Mouse (Mus musculus): Measurements from ENCODE around the gene Ak5. TPM values are rescaled to one million over a fixed set of nuclear protein-coding genes. Genes with fewer than 3 reads are reported as not detected.
A peak's percentile ranks its signal among the peaks of the same experiment; 100 is the strongest.
"Not testable (repeated sequence)": the region's sequence is repeated elsewhere in the genome, so short reads cannot be mapped to it uniquely, and the experiment has no call there.

Ak5 gene
- total and polyA plus RNA-seq, 3 experiments = 0.13 to 0.79 (median 0.23) TPM

DNA sequence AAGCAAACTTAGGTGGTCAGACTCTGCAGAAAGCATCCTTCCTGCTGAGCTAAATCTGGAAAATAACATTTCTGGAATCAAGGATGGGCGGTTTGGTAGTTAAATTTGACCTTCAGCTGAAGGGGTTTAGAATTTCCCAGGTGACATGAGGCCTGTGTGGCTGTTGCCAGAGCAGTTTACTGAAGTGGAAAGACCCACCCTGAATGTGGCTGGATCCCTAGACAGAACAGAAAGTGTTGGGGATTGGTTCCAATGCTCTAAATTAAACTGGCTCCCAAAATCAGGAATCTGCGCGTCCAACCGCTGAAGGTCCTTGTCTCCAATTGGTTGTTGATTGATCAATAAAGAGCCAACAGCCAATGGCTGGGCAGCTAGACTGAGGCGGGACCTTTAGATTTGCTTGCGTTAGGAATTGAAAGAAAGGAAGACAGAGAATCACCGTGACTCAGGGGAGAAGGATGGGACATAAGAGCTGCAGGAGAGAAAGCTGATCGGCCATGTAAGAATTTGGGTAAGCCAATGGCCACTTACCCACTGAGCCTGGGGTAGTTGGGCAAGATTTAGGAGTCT, 34.2 kb upstream of the Ak5 start:
- Histone ChIP-seq H3K79me2 (replicated peaks; ENCODE audit: control insufficient read depth, extremely low read depth, insufficient read depth, poor library complexity, severe bottlenecking) (no peaks in the 10 kb centered on the region), H3K4me3 (replicated peaks in 1 of 3; ENCODE audit: low read depth in 2 of 3, low read length in 2 of 3, poor library complexity in 1 of 3) (peak overlapping the region; percentile 24 to 64 (median 58)), H3K9ac (ENCODE audit: insufficient read depth, low read depth) (peak overlapping the region; percentile 8), H3K4me2 (ENCODE audit: insufficient read depth, low read depth, poor library complexity, severe bottlenecking) (peak overlapping the region; percentile 61), H3K36me3 (replicated peaks in 1 of 2; ENCODE audit: control insufficient read depth in 1 of 2, insufficient read depth in 1 of 2, low read length in 1 of 2) (no peaks in the 10 kb centered on the region), H3K4me1 (ENCODE audit: control insufficient read depth in 1 of 2, insufficient read depth in 2 of 2) (peaks cover 6% of the 10 kb centered on the region in 2 experiments; a peak in 3 of 4 replicates), H3K9me3 (replicated peaks; ENCODE audit: low read length) (no peaks in the 10 kb centered on the region), H3K27me3 (replicated peaks) (no peaks in the 10 kb centered on the region), H3K27ac (ENCODE audit: insufficient read depth, low read depth) (no peak overlapping the region)
- dilution Hi-C loops (cut with MboI; ENCODE audit: extremely low pct_ligation_motif_present, extremely low pct_unique_long_range_greater_than_20kb, low sequenced_read_pairs) (no loop called here), in situ Hi-C loops (cut with MboI; ENCODE audit: low pct_ligation_motif_present, low pct_unique_long_range_greater_than_20kb, low sequenced_read_pairs) (no loop called here)
- no peak for DNase-seq (ENCODE audit: extremely low read depth)
- TF ChIP-seq RCOR1 (conservative IDR thresholded peaks at IDR 0.05; ENCODE audit: low read depth, low read length) = no peak
- TF ChIP-seq ZC3H11A (IDR thresholded peaks at IDR 0.05; ENCODE audit: low read depth, low read length) = no peak
- no peak for TF ChIP-seq E2F4 (IDR thresholded peaks at IDR 0.05; ENCODE audit: insufficient replicate concordance, low read depth, low read length)
- no peak for TF ChIP-seq MAX (IDR thresholded peaks at IDR 0.05; ENCODE audit: low read length)
- peak; percentile 16; the same call in 1 of the 2 replicates for TF ChIP-seq TCF12 (IDR thresholded peaks at IDR 0.05; ENCODE audit: low read depth, low read length)
- no peak for TF ChIP-seq GABPA (IDR thresholded peaks at IDR 0.05; ENCODE audit: insufficient replicate concordance, low read depth, low read length)
- TF ChIP-seq ZMIZ1 (IDR thresholded peaks at IDR 0.05; ENCODE audit: low read depth, low read length) = no peak
- TF ChIP-seq CHD2 (IDR thresholded peaks at IDR 0.05; ENCODE audit: low read length) = peak; percentile 33; the same call in 1 of the 2 replicates
- TF ChIP-seq POLR2A (IDR thresholded peaks at IDR 0.05; ENCODE audit: low read depth, low read length) = peak; percentile 47
- no peak for TF ChIP-seq ELF1 (IDR thresholded peaks at IDR 0.05; ENCODE audit: low read depth, low read length)

GRCm38 (mm10) chr3:152701536-152701935, 33.4 kb upstream of the Ak5 start:
- H3K27me3 ChIP-seq (replicated peaks); H3K79me2 ChIP-seq (replicated peaks; ENCODE audit: control insufficient read depth, extremely low read depth, insufficient read depth, poor library complexity, severe bottlenecking); H3K4me1 ChIP-seq (ENCODE audit: control insufficient read depth in 1 of 2, insufficient read depth in 2 of 2); H3K4me2 ChIP-seq (ENCODE audit: insufficient read depth, low read depth, poor library complexity, severe bottlenecking); H3K27ac ChIP-seq (ENCODE audit: insufficient read depth, low read depth); dilution Hi-C loops (cut with MboI; ENCODE audit: extremely low pct_ligation_motif_present, extremely low pct_unique_long_range_greater_than_20kb, low sequenced_read_pairs); in situ Hi-C loops (cut with MboI; ENCODE audit: low pct_ligation_motif_present, low pct_unique_long_range_greater_than_20kb, low sequenced_read_pairs); H3K36me3 ChIP-seq (replicated peaks in 1 of 2; ENCODE audit: control insufficient read depth in 1 of 2, insufficient read depth in 1 of 2, low read length in 1 of 2); H3K9me3 ChIP-seq (replicated peaks; ENCODE audit: low read length); H3K4me3 ChIP-seq (replicated peaks in 1 of 3; ENCODE audit: low read depth in 2 of 3, low read length in 2 of 3, poor library complexity in 1 of 3); H3K9ac ChIP-seq (ENCODE audit: insufficient read depth, low read depth): not testable (repeated sequence)
- peak; percentile 48 for DNase-seq (ENCODE audit: extremely low read depth)

GRCm38 (mm10) chr3:152699261-152699660, 31.1 kb upstream of the Ak5 start:
- no peaks in the 10 kb centered on the region for H3K36me3 ChIP-seq (replicated peaks in 1 of 2; ENCODE audit: control insufficient read depth in 1 of 2, insufficient read depth in 1 of 2, low read length in 1 of 2)
- H3K4me2 ChIP-seq (ENCODE audit: insufficient read depth, low read depth, poor library complexity, severe bottlenecking) = no peak overlapping the region
- dilution Hi-C loops (cut with MboI; ENCODE audit: extremely low pct_ligation_motif_present, extremely low pct_unique_long_range_greater_than_20kb, low sequenced_read_pairs) (no loop called here), in situ Hi-C loops (cut with MboI; ENCODE audit: low pct_ligation_motif_present, low pct_unique_long_range_greater_than_20kb, low sequenced_read_pairs) (no loop called here)
- H3K4me3 ChIP-seq (replicated peaks in 1 of 3; ENCODE audit: low read depth in 2 of 3, low read length in 2 of 3, poor library complexity in 1 of 3) = no peak overlapping the region
- no peaks in the 10 kb centered on the region for H3K27me3 ChIP-seq (replicated peaks)
- peaks cover 8 to 12% of the 10 kb centered on the region in 2 experiments for H3K4me1 ChIP-seq (ENCODE audit: control insufficient read depth in 1 of 2, insufficient read depth in 2 of 2)
- DNase-seq (ENCODE audit: extremely low read depth) = no peak
- H3K9me3 ChIP-seq (replicated peaks; ENCODE audit: low read length) = no peaks in the 10 kb centered on the region
- no peak overlapping the region for H3K9ac ChIP-seq (ENCODE audit: insufficient read depth, low read depth)
- H3K79me2 ChIP-seq (replicated peaks; ENCODE audit: control insufficient read depth, extremely low read depth, insufficient read depth, poor library complexity, severe bottlenecking) = no peaks in the 10 kb centered on the region
- no peak overlapping the region for H3K27ac ChIP-seq (ENCODE audit: insufficient read depth, low read depth)
- TF ChIP-seq TBP (conservative IDR thresholded peaks at IDR 0.05; ENCODE audit: low read depth, low read length) (no peak), UBTF (IDR thresholded peaks at IDR 0.05; ENCODE audit: low read depth, low read length) (no peak), POLR2A (IDR thresholded peaks at IDR 0.05; ENCODE audit: low read depth, low read length) (no peak), RAD21 (IDR thresholded peaks at IDR 0.05; ENCODE audit: low read depth, low read length) (no peak), MXI1 (IDR thresholded peaks at IDR 0.05; ENCODE audit: low read depth, low read length) (no peak), JUN (IDR thresholded peaks at IDR 0.05; ENCODE audit: insufficient read depth, low read depth, low read length) (no peak), E2F4 (IDR thresholded peaks at IDR 0.05; ENCODE audit: insufficient replicate concordance, low read depth, low read length) (no peak)

Data from CH12.LX (cell line).